Mouse (Mus musculus) thymus, postnatal 14 days (tissue): ENCODE results near the gene Alk.

ENCODE experiments used
- DNase-seq: peaks from one replicate; pipeline ENCODE4 v3.0.0; 2021

Alk gene

GRCm38 (mm10) chr17:72118376-72118775, 486.1 kb downstream of the Alk start:
- no peak for DNase-seq

- no peak for DNase-seq
These were observed 489.0 kb downstream of the Alk start for GRCm38 (mm10) chr17:72115271-72115944.

- DNase-seq: no peak
These were observed 492.4 kb downstream of the Alk start for GRCm38 (mm10) chr17:72112004-72112403.

GRCm38 (mm10) chr17:72111528-72111927, 492.9 kb downstream of the Alk start:
- DNase-seq: no peak

- no peak for DNase-seq
These were observed 517.1 kb downstream of the Alk start for GRCm38 (mm10) chr17:72087261-72087703.

- DNase-seq: no peak
These were observed 523.0 kb downstream of the Alk start for GRCm38 (mm10) chr17:72081396-72081795.

GRCm38 (mm10) chr17:72076306-72076921, 528.0 kb downstream of the Alk start:
- no peak for DNase-seq

- DNase-seq: no peak
These were observed 532.6 kb downstream of the Alk start for GRCm38 (mm10) chr17:72071871-72072270.

GRCm38 (mm10) chr17:72068176-72068575, 536.3 kb downstream of the Alk start:
- DNase-seq: no peak

GRCm38 (mm10) chr17:72062978-72063377, 541.4 kb downstream of the Alk start:
- DNase-seq: no peak

- no peak for DNase-seq
These were observed 545.1 kb downstream of the Alk start for GRCm38 (mm10) chr17:72059312-72059711.

- no peak for DNase-seq
These were observed 558.8 kb downstream of the Alk start for GRCm38 (mm10) chr17:72045671-72046070.

- no peak for DNase-seq
These were observed 560.6 kb downstream of the Alk start for GRCm38 (mm10) chr17:72043667-72044390.

GRCm38 (mm10) chr17:72043001-72043666, 561.3 kb downstream of the Alk start:
- DNase-seq: no peak

- DNase-seq: no peak
These were observed 565.1 kb downstream of the Alk start for GRCm38 (mm10) chr17:72039176-72039948.

- DNase-seq: no peak
These were observed 566.1 kb downstream of the Alk start for GRCm38 (mm10) chr17:72038371-72038770.

GRCm38 (mm10) chr17:72030672-72031071, 573.8 kb downstream of the Alk start:
- DNase-seq: no peak

GRCm38 (mm10) chr17:72023323-72023722, 581.1 kb downstream of the Alk start:
- no peak for DNase-seq

GRCm38 (mm10) chr17:72021733-72022669, 582.4 kb downstream of the Alk start:
- DNase-seq: no peak

- DNase-seq: no peak
These were observed 587.1 kb downstream of the Alk start for GRCm38 (mm10) chr17:72017329-72017728.

GRCm38 (mm10) chr17:72015253-72015652, 589.2 kb downstream of the Alk start:
- DNase-seq: no peak
